Mouse (Mus musculus) MEL (cell line): ENCODE data around the gene Natd1. TPM values are rescaled to one million over a fixed set of nuclear protein-coding genes. Genes with fewer than 3 reads are reported as not detected.
A peak's percentile ranks its signal among the peaks of the same experiment; 100 is the strongest.

Source experiments
- DNase-seq: peaks from one replicate; pipeline ENCODE4 v3.0.0; 2011; ENCODE audit warnings: low read depth, low spot score
- H3K27ac ChIP-seq: 2 replicates; pipeline ENCODE4 v1.5.1; 2012; ENCODE audit warnings: low read depth, mild to moderate bottlenecking, control low read depth, low read length, moderate library complexity; ENCODE audit not compliant: control insufficient read depth
- H3K27me3 ChIP-seq, 2 experiments: fragments of 150-350 bp in 1 of 2; sonication (generic) in 1 of 2; 2 replicates each; pipeline ENCODE4 v1.6.1; 2012; ENCODE audit warnings: low read length in 2 of 2, mild to moderate bottlenecking in 2 of 2, improper control_type of control experiment in 1 of 2, moderate library complexity in 1 of 2; ENCODE audit not compliant: insufficient read depth in 2 of 2, control insufficient read depth in 1 of 2
- H3K36me3 ChIP-seq, 2 experiments: 2 replicates each; pipeline ENCODE4 v1.6.1; 2012 to 2014; ENCODE audit warnings: low read length in 2 of 2, improper control_type of control experiment in 1 of 2, inconsistent platforms in 1 of 2, mild to moderate bottlenecking in 1 of 2; ENCODE audit not compliant: insufficient read depth in 2 of 2, control insufficient read depth in 1 of 2
- H3K4me1 ChIP-seq, 2 experiments: fragments of 150-350 bp in 1 of 2; sonication (generic) in 1 of 2; 2 replicates each; pipeline ENCODE4 v1.6.1; 2012; ENCODE audit warnings: low read length in 2 of 2, improper control_type of control experiment in 1 of 2, mild to moderate bottlenecking in 1 of 2; ENCODE audit not compliant: insufficient read depth in 2 of 2, control insufficient read depth in 1 of 2
- H3K4me3 ChIP-seq, 2 experiments: fragments of 150-350 bp in 1 of 2; sonication (generic) in 1 of 2; 2 replicates each; pipeline ENCODE4 v1.5.1; 2012; ENCODE audit warnings: low read depth in 2 of 2, low read length in 2 of 2, mild to moderate bottlenecking in 2 of 2, moderate library complexity in 2 of 2, control low read depth in 1 of 2, improper control_type of control experiment in 1 of 2; ENCODE audit not compliant: control insufficient read depth in 1 of 2, insufficient read depth in 1 of 2
- H3K79me2 ChIP-seq: 2 replicates; pipeline ENCODE4 v1.6.1; 2012; ENCODE audit warnings: mild to moderate bottlenecking, low read length, moderate library complexity; ENCODE audit not compliant: control insufficient read depth, poor library complexity, insufficient read depth
- H3K9ac ChIP-seq: 2 replicates; pipeline ENCODE4 v1.6.1; 2012; ENCODE audit warnings: low read depth, mild to moderate bottlenecking, control low read depth, low read length, moderate library complexity; ENCODE audit not compliant: control insufficient read depth, poor library complexity, severe bottlenecking
- H3K9me3 ChIP-seq: fragments of 150-350 bp; sonication (generic); replicated peaks from 2 replicates; pipeline ENCODE4 v1.6.1; 2012; ENCODE audit warnings: mild to moderate bottlenecking, low read length, improper control_type of control experiment, moderate library complexity; ENCODE audit not compliant: insufficient read depth
- BHLHE40 ChIP-seq: IDR thresholded peaks from 2 replicates; pipeline ENCODE4 v1.6.1; 2012; ENCODE audit warnings: low read depth, mild to moderate bottlenecking, inconsistent platforms, low read length, improper control_type of control experiment, borderline replicate concordance
- CHD1 ChIP-seq: IDR thresholded peaks from 2 replicates; pipeline ENCODE4 v1.6.1; 2012; ENCODE audit warnings: low read depth, mild to moderate bottlenecking, inconsistent platforms, low read length, improper control_type of control experiment
- CTCF ChIP-seq, 3 experiments: IDR thresholded peaks in 2 of 3; conservative IDR thresholded peaks in 1 of 3; 2 replicates each; pipeline ENCODE4 v1.5.1; 2011 to 2012; ENCODE audit warnings: low read length in 3 of 3, low read depth in 2 of 3, mild to moderate bottlenecking in 2 of 3, improper control_type of control experiment in 1 of 3, inconsistent platforms in 1 of 3, mixed read lengths in 1 of 3, moderate library complexity in 1 of 3; ENCODE audit not compliant: control insufficient read depth in 1 of 3, insufficient read depth in 1 of 3, poor library complexity in 1 of 3, severe bottlenecking in 1 of 3
- E2F4 ChIP-seq: IDR thresholded peaks from 2 replicates; pipeline ENCODE4 v1.6.1; 2011; ENCODE audit warnings: low read depth, low read length, improper control_type of control experiment, borderline replicate concordance
- ELF1 ChIP-seq: IDR thresholded peaks from 2 replicates; pipeline ENCODE4 v1.6.1; 2014; ENCODE audit warnings: low read depth, mild to moderate bottlenecking, inconsistent platforms, low read length, improper control_type of control experiment, moderate library complexity
- ETS1 ChIP-seq: IDR thresholded peaks from 2 replicates; pipeline ENCODE4 v1.6.1; 2012; ENCODE audit warnings: low read depth, mild to moderate bottlenecking, inconsistent platforms, low read length, improper control_type of control experiment, moderate library complexity
- HCFC1 ChIP-seq: IDR thresholded peaks from 2 replicates; pipeline ENCODE4 v1.6.1; 2012; ENCODE audit warnings: low read depth, mild to moderate bottlenecking, inconsistent platforms, low read length, improper control_type of control experiment, moderate library complexity
- JUND ChIP-seq: IDR thresholded peaks from 2 replicates; pipeline ENCODE4 v1.6.1; 2011; ENCODE audit warnings: low read depth, mild to moderate bottlenecking, improper control_type of control experiment, low read length
- KAT2A ChIP-seq: conservative IDR thresholded peaks from 2 replicates; pipeline ENCODE4 v1.6.1; 2012; ENCODE audit warnings: low read depth, low read length, improper control_type of control experiment, inconsistent platforms
- MAFK ChIP-seq: IDR thresholded peaks from 2 replicates; pipeline ENCODE4 v1.6.1; 2011; ENCODE audit warnings: low read depth, mild to moderate bottlenecking, low read length, improper control_type of control experiment, borderline replicate concordance
- MAX ChIP-seq: IDR thresholded peaks from 2 replicates; pipeline ENCODE4 v1.6.1; 2011; ENCODE audit warnings: low read length, improper control_type of control experiment
- MEF2A ChIP-seq: IDR thresholded peaks from 2 replicates; pipeline ENCODE4 v1.6.1; 2014; ENCODE audit warnings: low read depth, mild to moderate bottlenecking, inconsistent platforms, low read length, improper control_type of control experiment; ENCODE audit not compliant: poor library complexity, insufficient replicate concordance, severe bottlenecking; ENCODE audit errors: extremely low read depth
- MXI1 ChIP-seq: IDR thresholded peaks from 2 replicates; pipeline ENCODE4 v1.6.1; 2011; ENCODE audit warnings: mild to moderate bottlenecking, low read depth, low read length, improper control_type of control experiment
- MYB ChIP-seq: IDR thresholded peaks from 2 replicates; pipeline ENCODE4 v1.6.1; 2011; ENCODE audit warnings: mild to moderate bottlenecking, low read depth, low read length, improper control_type of control experiment
- MYC ChIP-seq: IDR thresholded peaks from 2 replicates; pipeline ENCODE4 v1.6.1; 2011; ENCODE audit warnings: low read depth, mild to moderate bottlenecking, low read length, improper control_type of control experiment, moderate library complexity
- NELFE ChIP-seq: IDR thresholded peaks from 2 replicates; pipeline ENCODE4 v1.6.1; 2011; ENCODE audit warnings: low read depth, low read length, improper control_type of control experiment
- NRF1 ChIP-seq: IDR thresholded peaks from 2 replicates; pipeline ENCODE4 v1.6.1; 2014; ENCODE audit warnings: low read depth, mild to moderate bottlenecking, inconsistent platforms, low read length, improper control_type of control experiment, moderate library complexity; ENCODE audit not compliant: poor library complexity, insufficient read depth, severe bottlenecking
- POLR2A ChIP-seq, 2 experiments: IDR thresholded peaks; 2 replicates each; pipeline ENCODE4 v1.6.1; 2011 to 2012; ENCODE audit warnings: low read length in 2 of 2, mild to moderate bottlenecking in 2 of 2, control low read depth in 1 of 2, improper control_type of control experiment in 1 of 2, low read depth in 1 of 2, moderate library complexity in 1 of 2; ENCODE audit not compliant: control insufficient read depth in 1 of 2, insufficient read depth in 1 of 2, poor library complexity in 1 of 2
- POLR2AphosphoS5 ChIP-seq: IDR thresholded peaks from 2 replicates; pipeline ENCODE4 v1.6.1; 2012; ENCODE audit warnings: low read depth, borderline replicate concordance, mild to moderate bottlenecking, inconsistent platforms, low read length, moderate library complexity, mixed read lengths
- SMC3 ChIP-seq: IDR thresholded peaks from 2 replicates; pipeline ENCODE4 v1.6.1; 2011; ENCODE audit warnings: low read depth, low read length, improper control_type of control experiment
- TCF12 ChIP-seq: IDR thresholded peaks from 2 replicates; pipeline ENCODE4 v1.6.1; 2014; ENCODE audit warnings: low read depth, mild to moderate bottlenecking, inconsistent platforms, low read length, improper control_type of control experiment, moderate library complexity
- UBTF ChIP-seq: IDR thresholded peaks from 2 replicates; pipeline ENCODE4 v1.6.1; 2012; ENCODE audit warnings: low read depth, mild to moderate bottlenecking, inconsistent platforms, low read length, improper control_type of control experiment, moderate library complexity, borderline replicate concordance; ENCODE audit not compliant: insufficient read depth
- USF1 ChIP-seq: IDR thresholded peaks from 2 replicates; pipeline ENCODE4 v1.6.1; 2014; ENCODE audit warnings: low read depth, mild to moderate bottlenecking, inconsistent platforms, low read length, improper control_type of control experiment, moderate library complexity
- ZC3H11A ChIP-seq: IDR thresholded peaks from 2 replicates; pipeline ENCODE4 v1.6.1; 2012; ENCODE audit warnings: low read depth, mild to moderate bottlenecking, inconsistent platforms, low read length, improper control_type of control experiment
- ZKSCAN1 ChIP-seq: IDR thresholded peaks from 2 replicates; pipeline ENCODE4 v1.6.1; 2012; ENCODE audit warnings: low read depth, mild to moderate bottlenecking, inconsistent platforms, low read length, improper control_type of control experiment, moderate library complexity
- polyA plus RNA-seq, 2 experiments: library from polyadenylated mRNA; stranded (reverse) in 1 of 2; unstranded in 1 of 2; fragments of >175 nt in 1 of 2; fragments of >200 nt in 1 of 2; gene quantifications; 2 replicates each; pipeline versions ENCODE4 v1.2.1 to v1.2.4; 2012; ENCODE audit warnings: low replicate concordance in 2 of 2, low read depth in 1 of 2; ENCODE audit not compliant: insufficient read length in 2 of 2, insufficient read depth in 1 of 2, missing spikeins in 1 of 2
- total RNA-seq: library from RNA; depleted of rRNA; stranded (reverse); fragments of 300-350 nt; gene quantifications from 2 replicates; pipeline ENCODE4 v1.2.3, GENCODE M21; 2012

The Natd1 gene
- total and polyA plus RNA-seq, 3 experiments, result 3.0 to 10.9 TPM; not detected in 1

GRCm38 (mm10) chr11:60927264-60927663 is 12.7 kb upstream of the Natd1 start (continued):
- TF ChIP-seq SMC3 (peak; percentile 50), POLR2A (IDR thresholded peaks at IDR 0.05; ENCODE audit: control insufficient read depth in 1 of 2, insufficient read depth in 1 of 2, low read depth in 1 of 2, low read length in 2 of 2, poor library complexity in 1 of 2) (0 out of 4 replicates have a peak, but pooled peaks of 1 of the 2 experiments have one; percentile 27), UBTF (no peak), ETS1 (peak; percentile 47; the same call in 1 of the 2 replicates), CHD1 (no peak), MXI1 (peak; percentile 96), USF1 (peak; percentile 100), HCFC1 (peak; percentile 66), MAX (peak; percentile 99), TCF12 (no peak)

GRCm38 (mm10) chr11:60924981-60925380 is 10.4 kb upstream of the Natd1 start:
- no peaks in the 10 kb centered on the region for H3K9me3 ChIP-seq
- H3K27ac ChIP-seq, result no peak overlapping the region
- no peaks in the 10 kb centered on the region for H3K27me3 ChIP-seq
- no peak overlapping the region for H3K9ac ChIP-seq
- DNase-seq, result no peak
- H3K79me2 ChIP-seq, result peaks cover 6% of the 10 kb centered on the region
- TF ChIP-seq NELFE, result no peak
- no peak for TF ChIP-seq KAT2A
- no peak for TF ChIP-seq HCFC1
- no peak for TF ChIP-seq NRF1
- TF ChIP-seq MYB, result no peak
- TF ChIP-seq BHLHE40, result no peak
- TF ChIP-seq MAX, result no peak
- TF ChIP-seq CTCF (IDR thresholded peaks at IDR 0.05 in 2 of 3, conservative IDR thresholded peaks at IDR 0.05 in 1 of 3; ENCODE audit: control insufficient read depth in 1 of 3, insufficient read depth in 1 of 3, low read depth in 2 of 3, low read length in 3 of 3, poor library complexity in 1 of 3, severe bottlenecking in 1 of 3), result no peak
- no peak for TF ChIP-seq MEF2A
- TF ChIP-seq ZKSCAN1, result no peak
- TF ChIP-seq UBTF, result no peak
- TF ChIP-seq MAFK, result no peak
- TF ChIP-seq TCF12, result no peak
- TF ChIP-seq MYC, result no peak
- TF ChIP-seq JUND, result no peak
- TF ChIP-seq ELF1, result no peak
- TF ChIP-seq E2F4, result no peak
- no peak for TF ChIP-seq POLR2AphosphoS5
- TF ChIP-seq ZC3H11A, result no peak
- H3K4me1 ChIP-seq, result peaks cover 8 to 22% of the 10 kb centered on the region in 2 experiments
- H3K36me3 ChIP-seq, result peaks cover 11 to 14% of the 10 kb centered on the region in 2 experiments
- no peak overlapping the region for H3K4me3 ChIP-seq
